Mouse (Mus musculus): Measurements from ENCODE around the gene Mier2.

The Mier2 gene

GRCm38 (mm10) chr10:79548971-79549723 lies 5.9 kb downstream of the Mier2 start:
- TF ChIP-seq CTCF (conservative IDR thresholded peaks at IDR 0.05; ENCODE audit: low read length) (no peak), POU5F1 (IDR thresholded peaks at IDR 0.05; ENCODE audit: borderline replicate concordance, low read length) (no peak), NANOG (IDR thresholded peaks at IDR 0.05; ENCODE audit: borderline replicate concordance, low read length) (no peak)
- Histone ChIP-seq H3K36me3 (ENCODE audit: insufficient read depth, low read length) (peaks cover 74% of the 10 kb centered on the region), H3K27me3 (ENCODE audit: insufficient read depth, low read length) (peaks cover 3% of the 10 kb centered on the region; the same call in 1 of the 2 replicates), H3K4me1 (replicated peaks; ENCODE audit: low read depth, low read length) (peaks cover 43% of the 10 kb centered on the region), H3K9me3 (ENCODE audit: low read length) (peaks cover 9% of the 10 kb centered on the region), H3K4me3 (replicated peaks; ENCODE audit: low read length) (no peak overlapping the region)

- H3K4me3 ChIP-seq (replicated peaks; ENCODE audit: low read length): no peak overlapping the region
- H3K36me3 ChIP-seq (ENCODE audit: insufficient read depth, low read length): peaks cover 80% of the 10 kb centered on the region
- peaks cover 12% of the 10 kb centered on the region for H3K9me3 ChIP-seq (ENCODE audit: low read length)
- H3K27me3 ChIP-seq (ENCODE audit: insufficient read depth, low read length): no peaks in the 10 kb centered on the region
- TF ChIP-seq CTCF (conservative IDR thresholded peaks at IDR 0.05; ENCODE audit: low read length) (no peak), NANOG (IDR thresholded peaks at IDR 0.05; ENCODE audit: borderline replicate concordance, low read length) (no peak), POU5F1 (IDR thresholded peaks at IDR 0.05; ENCODE audit: borderline replicate concordance, low read length) (no peak)
- H3K4me1 ChIP-seq (replicated peaks; ENCODE audit: low read depth, low read length): peaks cover 37% of the 10 kb centered on the region
Measured at GRCm38 (mm10) chr10:79548546-79548945, 6.5 kb downstream of the Mier2 start.

GRCm38 (mm10) chr10:79547148-79547675 lies 7.8 kb downstream of the Mier2 start:
- H3K4me3 ChIP-seq (replicated peaks; ENCODE audit: low read length): no peak overlapping the region
- TF ChIP-seq CTCF (conservative IDR thresholded peaks at IDR 0.05; ENCODE audit: low read length): no peak
- TF ChIP-seq NANOG (IDR thresholded peaks at IDR 0.05; ENCODE audit: borderline replicate concordance, low read length): no peak
- no peak for TF ChIP-seq POU5F1 (IDR thresholded peaks at IDR 0.05; ENCODE audit: borderline replicate concordance, low read length)
- H3K36me3 ChIP-seq (ENCODE audit: insufficient read depth, low read length): peaks cover 93% of the 10 kb centered on the region
- H3K27me3 ChIP-seq (ENCODE audit: insufficient read depth, low read length): no peaks in the 10 kb centered on the region
- peaks cover 12% of the 10 kb centered on the region for H3K9me3 ChIP-seq (ENCODE audit: low read length)
- H3K4me1 ChIP-seq (replicated peaks; ENCODE audit: low read depth, low read length): peaks cover 31% of the 10 kb centered on the region

- peaks cover 32% of the 10 kb centered on the region for H3K4me1 ChIP-seq (replicated peaks; ENCODE audit: low read depth, low read length)
- TF ChIP-seq NANOG (IDR thresholded peaks at IDR 0.05; ENCODE audit: borderline replicate concordance, low read length): no peak
- H3K27me3 ChIP-seq (ENCODE audit: insufficient read depth, low read length): no peaks in the 10 kb centered on the region
- peaks cover 100% of the 10 kb centered on the region for H3K36me3 ChIP-seq (ENCODE audit: insufficient read depth, low read length)
- peaks cover 12% of the 10 kb centered on the region for H3K9me3 ChIP-seq (ENCODE audit: low read length)
- H3K4me3 ChIP-seq (replicated peaks; ENCODE audit: low read length): no peak overlapping the region
Measured at GRCm38 (mm10) chr10:79546483-79546882, 8.5 kb downstream of the Mier2 start.

- Histone ChIP-seq H3K9me3 (ENCODE audit: low read length) (peaks cover 12% of the 10 kb centered on the region), H3K4me3 (replicated peaks; ENCODE audit: low read length) (no peak overlapping the region), H3K36me3 (ENCODE audit: insufficient read depth, low read length) (peaks cover 100% of the 10 kb centered on the region), H3K27me3 (ENCODE audit: insufficient read depth, low read length) (no peaks in the 10 kb centered on the region), H3K4me1 (replicated peaks; ENCODE audit: low read depth, low read length) (peaks cover 31% of the 10 kb centered on the region)
- TF ChIP-seq POU5F1 (IDR thresholded peaks at IDR 0.05; ENCODE audit: borderline replicate concordance, low read length) (no peak), CTCF (conservative IDR thresholded peaks at IDR 0.05; ENCODE audit: low read length) (no peak), NANOG (IDR thresholded peaks at IDR 0.05; ENCODE audit: borderline replicate concordance, low read length) (no peak)
Measured at GRCm38 (mm10) chr10:79545891-79546290, 9.1 kb downstream of the Mier2 start.

GRCm38 (mm10) chr10:79544631-79545030 lies 10.4 kb downstream of the Mier2 start:
- Histone ChIP-seq H3K4me3 (replicated peaks; ENCODE audit: low read length) (no peak overlapping the region), H3K4me1 (replicated peaks; ENCODE audit: low read depth, low read length) (peaks cover 37% of the 10 kb centered on the region), H3K9me3 (ENCODE audit: low read length) (peaks cover 12% of the 10 kb centered on the region), H3K27me3 (ENCODE audit: insufficient read depth, low read length) (no peaks in the 10 kb centered on the region), H3K36me3 (ENCODE audit: insufficient read depth, low read length) (peaks cover 100% of the 10 kb centered on the region)
- TF ChIP-seq CTCF (conservative IDR thresholded peaks at IDR 0.05; ENCODE audit: low read length) (no peak), POU5F1 (IDR thresholded peaks at IDR 0.05; ENCODE audit: borderline replicate concordance, low read length) (no peak), NANOG (IDR thresholded peaks at IDR 0.05; ENCODE audit: borderline replicate concordance, low read length) (no peak)

- no peak overlapping the region for H3K4me3 ChIP-seq (replicated peaks; ENCODE audit: low read length)
- TF ChIP-seq POU5F1 (IDR thresholded peaks at IDR 0.05; ENCODE audit: borderline replicate concordance, low read length): no peak
- no peak for TF ChIP-seq NANOG (IDR thresholded peaks at IDR 0.05; ENCODE audit: borderline replicate concordance, low read length)
- TF ChIP-seq CTCF (conservative IDR thresholded peaks at IDR 0.05; ENCODE audit: low read length): no peak
- peaks cover 32% of the 10 kb centered on the region for H3K4me1 ChIP-seq (replicated peaks; ENCODE audit: low read depth, low read length)
- H3K36me3 ChIP-seq (ENCODE audit: insufficient read depth, low read length): peaks cover 100% of the 10 kb centered on the region
- peaks cover 12% of the 10 kb centered on the region for H3K9me3 ChIP-seq (ENCODE audit: low read length)
- H3K27me3 ChIP-seq (ENCODE audit: insufficient read depth, low read length): no peaks in the 10 kb centered on the region
Measured at GRCm38 (mm10) chr10:79543884-79544597, 11.0 kb downstream of the Mier2 start.

- TF ChIP-seq CTCF (conservative IDR thresholded peaks at IDR 0.05; ENCODE audit: low read length) (no peak), POU5F1 (IDR thresholded peaks at IDR 0.05; ENCODE audit: borderline replicate concordance, low read length) (no peak), NANOG (IDR thresholded peaks at IDR 0.05; ENCODE audit: borderline replicate concordance, low read length) (no peak)
Measured at GRCm38 (mm10) chr10:79542171-79542570, 12.8 kb downstream of the Mier2 start.

More at GRCm38 (mm10) chr10:79542171-79542570, 12.8 kb downstream of the Mier2 start:
- Histone ChIP-seq H3K36me3 (ENCODE audit: insufficient read depth, low read length) (peaks cover 93% of the 10 kb centered on the region), H3K9me3 (ENCODE audit: low read length) (peaks cover 12% of the 10 kb centered on the region), H3K27me3 (ENCODE audit: insufficient read depth, low read length) (no peaks in the 10 kb centered on the region), H3K4me1 (replicated peaks; ENCODE audit: low read depth, low read length) (peaks cover 31% of the 10 kb centered on the region), H3K4me3 (replicated peaks; ENCODE audit: low read length) (no peak overlapping the region)
